18 mouse cellular contexts compared by ENCODE assay signal in the genomic region with DNA sequence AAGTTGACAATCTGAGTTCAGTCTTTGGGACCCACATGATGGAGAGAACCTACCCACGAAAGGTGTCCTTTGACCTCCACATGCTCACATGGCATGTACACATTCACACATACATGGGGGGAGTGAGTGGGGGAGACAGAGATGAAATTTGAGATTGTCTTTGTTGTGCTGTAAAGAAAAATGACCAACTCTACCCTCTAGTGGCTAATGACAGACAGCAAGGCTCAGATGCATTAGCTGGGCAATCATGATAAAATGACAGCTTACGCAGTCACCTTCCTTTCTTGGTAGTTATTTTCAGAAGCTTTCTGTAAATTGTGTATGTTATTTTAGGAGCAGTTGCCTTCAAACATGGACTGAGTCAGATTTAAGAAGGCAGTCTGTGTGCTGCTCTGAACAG. TPM values are rescaled to one million over a fixed set of nuclear protein-coding genes. Genes with fewer than 3 reads are reported as not detected.
DNase-seq lines count a peak whose midpoint lies in the region; ATAC-seq and TF ChIP-seq lines count a peak whose summit lies in the region.
"Had no signal": no experiment of that assay in that cellular context is flagged by ENCODE, and none has a peak within 500 bp of the region (broad histone marks: within the 10 kb centered on the region; RNA-seq: fewer than 3 reads in every experiment).

No protein-coding gene starts in this region.

- WGBS in liver, postnatal 0 days (ENCODE audit: insufficient replicate concordance), result 85% methylated on average over 2 of the region's 2 CpGs

- no peak for TF ChIP-seq POLR2A in MEL (IDR thresholded peaks at IDR 0.05; ENCODE audit: control insufficient read depth in 1 of 2, insufficient read depth in 1 of 2, low read depth in 1 of 2, low read length in 2 of 2, poor library complexity in 1 of 2)

- intact Hi-C loops in gastrocnemius, adult 2 months (cut with DNase I), result loop anchor here (5.0 kb wide), 1 partner anchor 34 kb away; no protein-coding TSS in a partner anchor

- H3K27ac ChIP-seq in gastrocnemius, adult 2 months, result no peak overlapping the region
- H3K27ac ChIP-seq in liver, postnatal 0 days (ENCODE audit: low read depth), result no peak overlapping the region
- H3K27ac ChIP-seq in MEL (ENCODE audit: control insufficient read depth, low read depth, low read length), result no peak overlapping the region
- H3K27ac ChIP-seq: heart, embryonic 10.5 days; kidney, embryonic 15.5 days had no signal

- H3K9me3 ChIP-seq in liver, postnatal 0 days (ENCODE audit: low read length), result no peaks in the 10 kb centered on the region
- H3K9me3 ChIP-seq in MEL (replicated peaks; ENCODE audit: insufficient read depth, low read length), result no peaks in the 10 kb centered on the region
- H3K9me3 ChIP-seq: heart, embryonic 10.5 days; kidney, embryonic 15.5 days had no signal

- TF ChIP-seq CTCF in gastrocnemius, adult 2 months (IDR thresholded peaks at IDR 0.05), result peak; percentile 29
- TF ChIP-seq CTCF in liver, postnatal 0 days (IDR thresholded peaks at IDR 0.05; ENCODE audit: low read depth), result peak; percentile 52
- TF ChIP-seq CTCF in MEL (IDR thresholded peaks at IDR 0.05 in 2 of 3, conservative IDR thresholded peaks at IDR 0.05 in 1 of 3; ENCODE audit: control insufficient read depth in 1 of 3, insufficient read depth in 1 of 3, low read depth in 2 of 3, low read length in 3 of 3, poor library complexity in 1 of 3, severe bottlenecking in 1 of 3), result peak in 2 of 3 experiments; percentile 5 to 49; a peak in 2 of 6 replicates

- no peak for DNase-seq in gastrocnemius, adult 2 months
- DNase-seq in gastrocnemius, adult 8-10 months (ENCODE audit: low spot score in 2 of 2), result no peak
- no peak for DNase-seq in liver, postnatal 0 days
- DNase-seq in liver, result no peak
- no peak for DNase-seq in MEL (ENCODE audit: low read depth, low spot score)
- DNase-seq in kidney, postnatal 4 days, result no peak
- no peak for DNase-seq in right cerebral cortex, adult 18-20 months
- DNase-seq: cerebellum, adult 18-20 months; gastrocnemius, postnatal 14 days; heart, postnatal 36 days; layer of hippocampus, adult 9-11 months; right cerebral cortex, postnatal 25 days had no signal

- TF ChIP-seq EP300 in liver, postnatal 0 days (IDR thresholded peaks at IDR 0.05; ENCODE audit: low read depth), result no peak
- TF ChIP-seq EP300 in MEL (IDR thresholded peaks at IDR 0.05; ENCODE audit: low read depth in 1 of 2, low read length in 2 of 2), result no peak

- peaks cover 18% of the 10 kb centered on the region for H3K36me3 ChIP-seq in liver, postnatal 0 days (replicated peaks; ENCODE audit: insufficient read depth, low read length)
- peaks cover 13 to 15% of the 10 kb centered on the region in 2 experiments for H3K36me3 ChIP-seq in MEL (ENCODE audit: control insufficient read depth in 1 of 2, insufficient read depth in 2 of 2, low read length in 2 of 2)

- H3K4me1 ChIP-seq in liver, postnatal 0 days (ENCODE audit: insufficient read depth), result peaks cover 19% of the 10 kb centered on the region; the same call in 1 of the 2 replicates
- peaks cover 7 to 9% of the 10 kb centered on the region in 2 experiments for H3K4me1 ChIP-seq in MEL (ENCODE audit: control insufficient read depth in 1 of 2, insufficient read depth in 2 of 2, low read length in 2 of 2)

- TF ChIP-seq RAD21 in MEL (IDR thresholded peaks at IDR 0.05; ENCODE audit: low read depth, low read length), result no peak; the same call in 1 of the 2 replicates

- ATAC-seq in liver, postnatal 0 days, result no peak
- ATAC-seq in megakaryocyte-erythroid progenitor cell, adult 5-6 weeks (replicated peaks; ENCODE audit: low FRiP score, low TSS enrichment, poor library complexity, severe bottlenecking), result 0 out of 2 replicates have a peak, but pooled peaks have one; percentile 21
- ATAC-seq: Patski had no signal

- H3K9ac ChIP-seq in liver, postnatal 0 days (replicated peaks), result no peak overlapping the region
- H3K9ac ChIP-seq in MEL (ENCODE audit: control insufficient read depth, low read depth, low read length, poor library complexity, severe bottlenecking), result no peak overlapping the region
- H3K9ac ChIP-seq: kidney, embryonic 15.5 days had no signal

- H3K4me2 ChIP-seq in liver, postnatal 0 days (ENCODE audit: low read depth, low read length), result no peak overlapping the region
- H3K4me2 ChIP-seq: kidney, embryonic 15.5 days; midbrain, embryonic 11.5 days had no signal

- H3K27me3 ChIP-seq in liver, postnatal 0 days (ENCODE audit: insufficient read depth, low read length), result no peaks in the 10 kb centered on the region
- H3K27me3 ChIP-seq in MEL (ENCODE audit: control insufficient read depth in 1 of 2, insufficient read depth in 2 of 2, low read length in 2 of 2), result no peaks in the 10 kb centered on the region
- H3K27me3 ChIP-seq: kidney, embryonic 15.5 days; Patski had no signal

- H3K79me2 ChIP-seq in MEL (ENCODE audit: control insufficient read depth, insufficient read depth, low read length, poor library complexity), result peaks cover 76% of the 10 kb centered on the region

- H3K4me3 ChIP-seq in gastrocnemius, adult 2 months, result no peak overlapping the region
- no peak overlapping the region for H3K4me3 ChIP-seq in liver, postnatal 0 days (ENCODE audit: low read depth, low read length)
- no peak overlapping the region for H3K4me3 ChIP-seq in MEL (ENCODE audit: control insufficient read depth in 1 of 2, insufficient read depth in 1 of 2, low read depth in 2 of 2, low read length in 2 of 2)
- H3K4me3 ChIP-seq: heart, embryonic 10.5 days; kidney, embryonic 15.5 days; myocyte had no signal

TF ChIP-seq in MEL, 35 proteins besides CTCF, POLR2A, EP300 and RAD21:
- TF ChIP-seq SMC3 (IDR thresholded peaks at IDR 0.05; ENCODE audit: low read depth, low read length) (peak; percentile 39), HCFC1 (IDR thresholded peaks at IDR 0.05; ENCODE audit: low read depth, low read length) (no peak)
TF ChIP-seq in MEL: peak in this region for 1.

RNA-seq across cellular contexts. Expression of a gene that starts 4.8 kb away (rescaled TPM):
- 10 to 100 TPM; 66.1 to 71.7 TPM for total RNA-seq in gastrocnemius, adult 2 months (2021)
- 10 to 100 TPM; 65.0 to 68.9 (median 65.6) TPM for total RNA-seq in gastrocnemius, adult 8-10 months (2022)
- polyA plus RNA-seq in liver, postnatal 0 days (2015; fragmentation: Nextera tagmentation; extraction: Ambion mirVana), result 99.3 and 107 TPM in 2 replicates
- total RNA-seq in MEL (2012; rRNA removed), result 55.8 and 59.6 TPM in 2 replicates
- polyA plus RNA-seq in MEL (2012; ENCODE audit: insufficient read depth in 1 of 2, insufficient read length in 2 of 2, low read depth in 1 of 2, low replicate concordance in 2 of 2, missing spikeins in 1 of 2), result 10 to 100 TPM in 1 of 2 experiments, not detected in 1; 62.7 TPM
- total RNA-seq in megakaryocyte-erythroid progenitor cell, adult 5-6 weeks (2014; fragmentation: Nextera tagmentation), result 41.4 and 48.2 TPM in 2 replicates
- 81.3 and 82.5 TPM in 2 replicates for total RNA-seq in megakaryocyte-erythroid progenitor cell, adult 5-6 weeks (2017)
